Mouse (Mus musculus) embryonic fibroblast, embryonic 13.5 days (primary cell): ENCODE results near the gene Rnf213.

ENCODE experiments used
- CTCF ChIP-seq: IDR thresholded peaks from 2 replicates; pipeline ENCODE4 v1.5.1; 2011; ENCODE audit warnings: mild to moderate bottlenecking, control low read depth, low read length, moderate library complexity, borderline replicate concordance; ENCODE audit not compliant: insufficient read depth
- POLR2A ChIP-seq: IDR thresholded peaks from 2 replicates; pipeline ENCODE4 v1.6.1; 2011; ENCODE audit warnings: low read depth, mild to moderate bottlenecking, control low read depth, low read length, moderate library complexity

DNA sequence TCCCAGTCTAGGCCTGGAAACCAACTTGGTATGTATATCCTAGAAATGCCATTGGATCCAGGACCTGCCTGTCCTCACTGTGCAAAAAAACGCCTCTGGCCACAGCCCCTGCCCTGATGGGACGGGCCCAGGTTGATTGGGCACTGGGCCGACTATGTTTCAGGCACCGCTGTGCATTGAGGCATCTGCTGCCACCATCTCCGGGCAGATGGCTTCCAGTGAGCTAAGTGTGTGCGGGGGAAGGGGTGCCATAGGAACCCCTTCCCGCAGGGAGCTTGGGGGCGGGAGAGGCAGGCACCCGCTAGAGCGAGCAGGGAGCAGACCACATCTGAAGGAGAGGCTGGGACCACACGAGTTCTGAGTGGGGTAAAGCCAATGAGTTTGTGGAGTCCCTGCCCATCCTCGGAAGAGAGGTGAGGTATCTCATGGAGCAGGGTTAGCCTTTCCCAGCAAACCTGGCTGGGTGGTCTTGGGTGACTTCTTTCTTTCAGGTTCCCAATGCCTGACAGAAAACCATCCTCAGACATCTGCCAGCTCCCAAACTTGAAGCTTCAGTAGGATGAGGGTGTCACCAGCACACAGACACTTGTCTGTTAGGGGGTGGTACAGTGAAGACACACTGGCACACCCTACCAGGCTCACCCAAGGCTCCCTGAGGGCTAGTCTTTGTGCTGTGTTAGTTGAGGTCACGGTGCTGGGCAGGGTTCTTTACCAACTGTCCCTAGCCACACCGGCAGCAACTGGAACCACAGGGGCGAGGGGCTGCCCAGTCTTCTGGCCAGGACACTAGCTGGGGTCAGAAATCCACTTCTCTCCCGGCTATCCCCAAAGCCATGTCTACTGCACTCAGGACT lies 123.2 kb downstream of the Rnf213 start:
- TF ChIP-seq CTCF (no peak), POLR2A (no peak)
